Mouse (Mus musculus): ENCODE measurements around the gene 1700020A23Rik.

Gene 1700020A23Rik

GRCm38 (mm10) chr2:130451086-130451726 is 46.1 kb downstream of the 1700020A23Rik start:
- no peak for DNase-seq (ENCODE audit: low spot score)

GRCm38 (mm10) chr2:130451727-130452090 is 46.6 kb downstream of the 1700020A23Rik start:
- DNase-seq (ENCODE audit: low spot score): no peak

DNA sequence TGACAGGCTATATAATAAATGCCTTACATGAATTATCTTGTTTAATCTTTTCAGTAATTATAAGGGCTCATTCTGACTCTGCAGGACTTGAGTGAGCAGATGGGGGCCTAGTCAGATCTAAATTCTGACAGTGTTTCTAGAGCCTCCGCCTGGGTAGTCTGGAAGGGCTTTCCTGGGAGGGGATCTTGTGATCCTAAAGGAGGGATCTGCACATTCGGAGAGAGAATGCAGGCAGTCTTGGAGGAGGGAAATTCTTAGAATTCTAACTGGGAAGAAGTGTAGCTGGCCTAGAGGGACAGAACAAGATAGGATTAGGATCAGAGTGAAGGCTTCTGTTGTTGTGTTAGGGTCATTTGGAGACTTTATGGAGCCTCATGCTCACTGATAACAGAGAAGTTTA is 47.2 kb downstream of the 1700020A23Rik start:
- DNase-seq (ENCODE audit: low spot score): no peak

GRCm38 (mm10) chr2:130453421-130453820 is 48.4 kb downstream of the 1700020A23Rik start:
- DNase-seq (ENCODE audit: low spot score): no peak

GRCm38 (mm10) chr2:130454748-130455370 is 49.8 kb downstream of the 1700020A23Rik start:
- no peak for DNase-seq (ENCODE audit: low spot score)

Data from urinary bladder, postnatal 25 days (tissue).